Mouse (Mus musculus): ENCODE results near the gene Ankrd33b.

Ankrd33b gene

GRCm38 (mm10) chr15:31338656-31339291 lies 28.8 kb downstream of the Ankrd33b start:
- in situ Hi-C loops (cut with MboI, MseI), result no loop called here

GRCm38 (mm10) chr15:31337983-31338382 lies 29.5 kb downstream of the Ankrd33b start:
- in situ Hi-C loops (cut with MboI, MseI), result no loop called here

- in situ Hi-C loops (cut with MboI, MseI), result no loop called here
These were observed 30.3 kb downstream of the Ankrd33b start for GRCm38 (mm10) chr15:31337192-31337741.

GRCm38 (mm10) chr15:31336685-31337084 lies 30.8 kb downstream of the Ankrd33b start:
- in situ Hi-C loops (cut with MboI, MseI), result no loop called here

- in situ Hi-C loops (cut with MboI, MseI), result no loop called here
These were observed 32.7 kb downstream of the Ankrd33b start for GRCm38 (mm10) chr15:31334829-31335228.

- in situ Hi-C loops (cut with MboI, MseI), result no loop called here
These were observed 34.9 kb downstream of the Ankrd33b start for GRCm38 (mm10) chr15:31332541-31333163.

GRCm38 (mm10) chr15:31331742-31332141 lies 35.8 kb downstream of the Ankrd33b start:
- in situ Hi-C loops (cut with MboI, MseI), result no loop called here

GRCm38 (mm10) chr15:31328082-31328614 lies 39.4 kb downstream of the Ankrd33b start:
- in situ Hi-C loops (cut with MboI, MseI), result loop anchor here (5.0 kb wide), 1 partner anchor 94 kb away; no protein-coding TSS in a partner anchor

- in situ Hi-C loops (cut with MboI, MseI), result loop anchor here (5.0 kb wide), 1 partner anchor 96 kb away; no protein-coding TSS in a partner anchor
These were observed 41.7 kb downstream of the Ankrd33b start for GRCm38 (mm10) chr15:31325660-31326354.

GRCm38 (mm10) chr15:31324551-31324950 lies 43.0 kb downstream of the Ankrd33b start:
- in situ Hi-C loops (cut with MboI, MseI), result no loop called here

GRCm38 (mm10) chr15:31323684-31324083 lies 43.8 kb downstream of the Ankrd33b start:
- in situ Hi-C loops (cut with MboI, MseI), result no loop called here

GRCm38 (mm10) chr15:31320598-31321377 lies 46.7 kb downstream of the Ankrd33b start:
- in situ Hi-C loops (cut with MboI, MseI), result no loop called here

GRCm38 (mm10) chr15:31319046-31319445 lies 48.5 kb downstream of the Ankrd33b start:
- in situ Hi-C loops (cut with MboI, MseI), result no loop called here

- in situ Hi-C loops (cut with MboI, MseI), result no loop called here
These were observed 49.2 kb downstream of the Ankrd33b start for GRCm38 (mm10) chr15:31318158-31318955.

- in situ Hi-C loops (cut with MboI, MseI), result no loop called here
These were observed 50.3 kb downstream of the Ankrd33b start for GRCm38 (mm10) chr15:31317056-31317805.

GRCm38 (mm10) chr15:31315630-31316231 lies 51.8 kb downstream of the Ankrd33b start:
- in situ Hi-C loops (cut with MboI, MseI), result no loop called here

- in situ Hi-C loops (cut with MboI, MseI), result no loop called here
These were observed 55.5 kb downstream of the Ankrd33b start for GRCm38 (mm10) chr15:31312001-31312400.

GRCm38 (mm10) chr15:31309526-31309925 lies 58.0 kb downstream of the Ankrd33b start:
- in situ Hi-C loops (cut with MboI, MseI), result no loop called here

- in situ Hi-C loops (cut with MboI, MseI), result no loop called here
These were observed 60.8 kb downstream of the Ankrd33b start for GRCm38 (mm10) chr15:31306726-31307125.
